Mouse (Mus musculus): ENCODE data around the gene Parp6. TPM values are rescaled to one million over a fixed set of nuclear protein-coding genes. Genes with fewer than 3 reads are reported as not detected.

The Parp6 gene
- total RNA-seq, 2 experiments from 2014 or later, result 25.7 to 26.0 TPM

DNA sequence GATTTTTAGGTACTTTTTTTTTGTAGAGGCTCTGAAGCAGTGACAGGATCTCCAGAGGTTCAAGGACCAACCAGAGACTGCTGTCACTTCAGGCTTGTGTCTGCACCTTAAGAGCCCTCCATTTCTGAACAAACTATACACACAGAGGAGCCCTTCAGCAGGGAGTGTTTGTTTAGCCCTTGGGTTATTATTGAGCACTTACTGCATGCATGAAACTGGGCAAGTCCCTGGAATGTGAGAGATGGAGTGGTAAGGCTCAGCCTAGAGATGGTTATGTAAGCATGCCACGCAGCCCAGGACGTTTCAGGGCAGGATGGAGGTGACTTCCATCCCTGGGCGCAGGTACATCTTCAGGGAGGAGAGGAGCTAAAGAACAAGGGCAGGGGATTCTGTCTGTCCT, 79.3 kb downstream of the Parp6 start:
- no peak for DNase-seq
- intact Hi-C loops (cut with DNase I), result no loop called here
- TF ChIP-seq CTCF (IDR thresholded peaks at IDR 0.05), result no peak

More for the DNA sequence above, 79.3 kb downstream of the Parp6 start:
- Histone ChIP-seq H3K4me3 (no peak overlapping the region), H3K27ac (no peak overlapping the region)

Other genes with a start within 250 kb of the Parp6 start
- gene Arih1, start 130.7 kb upstream of the Parp6 start, total RNA-seq (2021), result 100 to 1,000 TPM; 101 to 117 TPM
- gene Hexa, start 77.7 kb upstream of the Parp6 start, total RNA-seq (2021), result 10 to 100 TPM; 30.9 to 31.9 TPM
- gene Tmem202, start 77.4 kb upstream of the Parp6 start, total RNA-seq (2021), result under 1 TPM; 0.53 to 0.56 TPM
- not detected for gene Celf6, start 39.4 kb upstream of the Parp6 start, total RNA-seq (2021)
- gene Pkm, start 39.1 kb downstream of the Parp6 start, total RNA-seq (2021), result 1,000 to 10,000 TPM; 2,556 to 3,331 TPM
- under 1 TPM; 0.11 to 0.13 TPM for gene Gramd2, start 62.9 kb downstream of the Parp6 start, total RNA-seq (2021)
- 10 to 100 TPM in 1 of 2 experiments, 1 to 10 TPM in 1; 9.1 to 13.4 TPM for gene Senp8, start 133.4 kb downstream of the Parp6 start, total RNA-seq (2021)
- gene Myo9a, start 133.6 kb downstream of the Parp6 start, total RNA-seq (2021), result 10 to 100 TPM in 1 of 2 experiments, 1 to 10 TPM in 1; 9.3 to 10.7 TPM